Mouse (Mus musculus): ENCODE data around the gene Timm17a. TPM values are rescaled to one million over a fixed set of nuclear protein-coding genes. Genes with fewer than 3 reads are reported as not detected.

The Timm17a gene
- total RNA-seq, 2 experiments from 2014 or later: 155 to 166 TPM

Other genes starting within 250 kb of the Timm17a start
- 1 to 10 TPM; 2.6 to 3.1 TPM for gene Lgr6, start 208.5 kb downstream of the Timm17a start, total RNA-seq (2021)
- gene Ptpn7, start 181.1 kb downstream of the Timm17a start, total RNA-seq (2021): under 1 TPM in 1 of 2 experiments, not detected in 1; 0.22 TPM
- gene Arl8a, start 167.0 kb downstream of the Timm17a start, total RNA-seq (2021): 100 to 1,000 TPM; 418 to 439 TPM
- gene Gpr37l1, start 146.1 kb downstream of the Timm17a start, total RNA-seq (2021): 10 to 100 TPM; 99.0 to 99.3 TPM
- not detected for gene Elf3, start 55.2 kb downstream of the Timm17a start, total RNA-seq (2021)
- gene Rnpep, start 29.7 kb downstream of the Timm17a start, total RNA-seq (2021): 10 to 100 TPM; 47.3 to 52.1 TPM
- under 1 TPM; 0.36 to 0.54 TPM for gene Lmod1, start 11.0 kb upstream of the Timm17a start, total RNA-seq (2021)
- 100 to 1,000 TPM; 118 to 121 TPM for gene Shisa4, start 61.5 kb upstream of the Timm17a start, total RNA-seq (2021)
- gene Ipo9, start 116.7 kb upstream of the Timm17a start, total RNA-seq (2021): 100 to 1,000 TPM; 170 TPM